Mouse (Mus musculus): ENCODE results near the gene Gimap9.

Gimap9 gene

GRCm38 (mm10) chr6:48665471-48665870 lies 10.5 kb upstream of the Gimap9 start:
- DNase-seq, result no peak

- DNase-seq, result no peak
These were observed 9.8 kb upstream of the Gimap9 start for GRCm38 (mm10) chr6:48666159-48666586.

DNA sequence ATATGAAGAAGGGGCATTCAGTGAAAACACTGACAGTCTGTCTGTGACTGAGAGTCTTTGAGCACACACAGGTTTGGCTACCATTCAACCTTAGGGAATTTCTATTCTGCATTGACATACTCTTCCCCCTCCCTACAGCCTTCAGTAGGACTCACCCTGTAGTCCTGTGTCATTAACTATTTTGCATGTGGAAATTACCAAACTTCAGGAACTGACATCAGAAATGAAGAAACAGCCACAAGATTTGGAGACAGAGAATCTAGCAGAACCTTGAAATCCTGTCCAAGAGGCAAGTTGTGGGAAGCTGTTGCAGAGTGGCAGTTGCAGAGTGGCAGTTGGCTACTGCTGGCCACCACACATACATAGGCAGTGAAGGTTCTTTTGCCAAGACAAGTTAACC lies 7.9 kb upstream of the Gimap9 start:
- no peak for DNase-seq

GRCm38 (mm10) chr6:48669446-48669969 lies 6.4 kb upstream of the Gimap9 start:
- DNase-seq, result no peak

- peak; percentile 47 to 52 for DNase-seq
These were observed 1.5 kb upstream of the Gimap9 start for GRCm38 (mm10) chr6:48674291-48675058.

DNA sequence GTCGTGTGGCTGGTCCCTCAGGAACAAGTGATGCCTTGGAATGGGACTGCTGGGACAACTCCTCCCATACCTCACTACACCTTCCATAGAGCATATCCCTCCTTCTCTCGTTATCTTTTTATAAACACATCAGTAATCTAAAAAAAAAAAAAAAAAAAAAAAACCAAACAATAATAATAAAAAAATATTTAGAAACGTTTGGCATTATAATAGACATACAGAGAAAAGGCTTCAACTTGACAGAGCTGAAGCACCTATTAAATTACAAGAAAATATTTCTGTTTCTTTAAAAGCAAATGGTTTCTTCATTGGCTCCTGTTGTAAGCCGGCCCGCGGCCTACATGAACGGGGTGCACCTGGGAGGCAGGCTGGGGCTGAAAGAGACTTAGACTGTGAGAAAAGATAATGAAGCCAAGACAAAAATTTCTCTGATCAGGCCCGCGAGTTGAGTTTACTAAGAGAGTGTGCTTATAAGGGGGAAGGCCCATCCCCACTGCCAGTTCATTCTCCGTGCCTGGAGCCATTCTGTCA lies 464 bp upstream of the Gimap9 start:
- DNase-seq, result peak in 1 of 2 experiments; percentile 46

- no peak for DNase-seq
These were observed 1.0 kb downstream of the Gimap9 start for GRCm38 (mm10) chr6:48676860-48677415.

DNA sequence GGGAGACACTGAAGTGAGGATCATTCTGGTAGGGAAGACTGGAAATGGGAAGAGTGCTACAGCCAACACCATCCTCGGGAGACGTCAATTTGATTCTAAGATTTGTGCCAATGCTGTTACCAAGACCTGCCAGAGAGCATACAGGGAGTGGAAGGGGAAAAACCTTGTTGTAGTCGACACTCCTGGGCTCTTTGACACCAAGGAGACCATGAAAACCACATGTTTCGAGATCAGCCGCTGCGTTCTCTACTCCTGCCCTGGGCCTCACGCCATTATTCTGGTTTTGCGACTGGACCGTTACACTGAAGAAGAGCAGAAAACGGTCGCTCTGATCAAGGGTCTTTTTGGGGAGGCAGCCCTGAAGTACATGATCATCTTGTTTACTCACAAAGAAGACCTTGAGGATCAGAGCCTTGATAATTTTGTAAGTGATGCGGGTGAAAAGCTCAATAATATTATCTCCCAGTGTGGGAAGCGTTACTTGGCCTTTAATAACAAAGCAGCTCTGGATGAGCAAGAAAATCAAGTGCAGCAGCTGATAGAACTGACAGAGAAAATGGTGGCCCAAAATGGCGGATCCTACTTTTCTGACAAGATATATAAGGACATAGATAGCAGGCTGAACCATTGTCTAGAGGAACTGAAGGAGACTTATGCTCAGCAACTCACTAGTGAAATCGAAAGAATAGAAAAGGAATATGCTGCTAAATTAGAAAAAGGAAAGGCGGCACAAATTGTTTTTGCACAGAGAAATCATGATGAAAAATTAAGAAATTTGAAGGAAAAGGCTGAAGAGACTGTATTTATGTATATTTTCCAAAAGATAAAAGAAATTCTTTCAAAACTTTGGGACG lies 1.8 kb downstream of the Gimap9 start:
- no peak for DNase-seq

- DNase-seq, result no peak
These were observed 2.5 kb downstream of the Gimap9 start for GRCm38 (mm10) chr6:48678391-48678790.

- no peak for DNase-seq
These were observed 3.8 kb downstream of the Gimap9 start for GRCm38 (mm10) chr6:48679701-48680100.

DNA sequence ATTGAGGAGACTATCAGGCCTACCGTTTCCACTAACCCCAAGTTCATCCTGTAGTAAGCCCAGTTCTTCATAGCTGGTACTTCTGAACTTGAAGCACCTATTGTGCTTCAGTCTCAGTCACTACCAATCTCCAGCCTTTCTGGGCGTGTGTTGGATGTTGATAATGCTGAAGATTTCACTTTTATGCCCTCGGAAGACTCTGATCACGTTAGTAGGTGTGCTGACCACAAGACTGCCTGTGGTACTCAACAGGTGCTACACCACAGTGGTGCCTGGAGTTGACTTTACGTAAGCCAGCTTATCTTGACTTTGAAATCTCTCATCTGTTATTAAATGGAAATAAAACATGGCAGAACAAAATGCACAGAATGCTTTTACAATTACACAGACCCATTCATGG lies 4.5 kb downstream of the Gimap9 start:
- no peak for DNase-seq

- DNase-seq, result peak in 1 of 2 experiments; percentile 48
These were observed 5.7 kb downstream of the Gimap9 start for GRCm38 (mm10) chr6:48681472-48682090.

DNA sequence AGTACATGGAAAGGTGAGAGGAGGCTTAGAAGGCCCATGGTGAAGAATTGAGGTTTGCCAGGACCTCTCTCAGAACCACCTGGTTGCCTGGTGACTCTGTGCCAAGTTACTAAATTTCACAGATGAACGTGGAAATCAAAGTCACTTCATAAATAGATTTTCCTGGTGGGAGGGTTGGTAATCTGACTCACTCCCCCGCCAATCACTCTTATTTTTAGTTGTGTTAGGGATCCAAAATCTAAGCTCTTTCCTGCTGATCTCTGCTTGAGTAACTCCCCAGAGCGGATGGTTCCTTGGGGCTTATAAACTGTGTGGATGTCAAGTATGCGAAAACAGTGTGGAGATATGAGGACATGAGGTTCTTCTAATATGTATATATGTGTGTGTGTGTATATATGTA lies 6.3 kb downstream of the Gimap9 start:
- DNase-seq, result no peak

GRCm38 (mm10) chr6:48683263-48683821 lies 7.4 kb downstream of the Gimap9 start:
- DNase-seq, result peak in 1 of 2 experiments; percentile 25

DNA sequence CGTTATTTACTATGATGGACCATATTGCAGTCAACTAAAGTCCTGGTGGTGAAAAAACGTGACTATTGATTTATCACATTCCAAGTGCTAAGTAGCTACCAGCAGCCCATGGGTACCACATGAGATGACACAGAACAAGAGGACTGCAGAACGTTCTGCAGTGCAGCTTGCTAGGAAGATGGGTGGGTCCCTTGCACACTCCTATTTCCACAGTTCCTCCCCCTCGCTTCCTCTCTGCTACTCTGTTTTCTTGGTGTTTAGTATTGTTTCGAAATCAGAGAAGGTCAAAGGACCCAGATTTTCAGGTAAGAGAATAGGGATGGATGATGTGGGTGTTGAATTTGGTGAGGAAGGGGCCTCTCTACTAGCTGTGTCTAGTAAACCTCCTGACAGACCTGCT lies 8.4 kb downstream of the Gimap9 start, which contains the start of gene Gimap4:
TSS of gene Gimap4 (plus strand) at position 231 of the 400 bp plus-strand sequence.
- no peak for DNase-seq

GRCm38 (mm10) chr6:48684806-48685205 lies 8.9 kb downstream of the Gimap9 start:
- no peak for DNase-seq

DNA sequence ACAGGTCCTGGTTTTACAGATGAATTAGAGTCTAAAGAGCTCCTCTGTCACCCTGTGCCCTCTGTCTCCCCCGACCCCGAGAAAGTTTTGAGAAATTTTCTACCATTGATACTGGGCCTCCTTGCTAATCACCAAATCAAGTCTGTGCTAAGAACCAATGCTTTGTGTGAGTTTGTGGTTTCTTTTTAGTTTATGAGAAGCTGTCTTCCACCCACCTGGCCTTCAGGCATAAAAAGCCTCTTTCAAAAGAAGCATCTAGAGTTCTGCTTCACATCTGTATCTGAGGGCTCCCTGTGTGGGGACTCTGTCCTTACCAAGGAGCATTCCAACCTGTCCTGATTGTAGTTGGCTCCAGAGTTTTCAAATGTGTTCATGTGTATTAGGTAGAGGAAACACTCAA lies 9.3 kb downstream of the Gimap9 start:
- DNase-seq, result no peak

DNA sequence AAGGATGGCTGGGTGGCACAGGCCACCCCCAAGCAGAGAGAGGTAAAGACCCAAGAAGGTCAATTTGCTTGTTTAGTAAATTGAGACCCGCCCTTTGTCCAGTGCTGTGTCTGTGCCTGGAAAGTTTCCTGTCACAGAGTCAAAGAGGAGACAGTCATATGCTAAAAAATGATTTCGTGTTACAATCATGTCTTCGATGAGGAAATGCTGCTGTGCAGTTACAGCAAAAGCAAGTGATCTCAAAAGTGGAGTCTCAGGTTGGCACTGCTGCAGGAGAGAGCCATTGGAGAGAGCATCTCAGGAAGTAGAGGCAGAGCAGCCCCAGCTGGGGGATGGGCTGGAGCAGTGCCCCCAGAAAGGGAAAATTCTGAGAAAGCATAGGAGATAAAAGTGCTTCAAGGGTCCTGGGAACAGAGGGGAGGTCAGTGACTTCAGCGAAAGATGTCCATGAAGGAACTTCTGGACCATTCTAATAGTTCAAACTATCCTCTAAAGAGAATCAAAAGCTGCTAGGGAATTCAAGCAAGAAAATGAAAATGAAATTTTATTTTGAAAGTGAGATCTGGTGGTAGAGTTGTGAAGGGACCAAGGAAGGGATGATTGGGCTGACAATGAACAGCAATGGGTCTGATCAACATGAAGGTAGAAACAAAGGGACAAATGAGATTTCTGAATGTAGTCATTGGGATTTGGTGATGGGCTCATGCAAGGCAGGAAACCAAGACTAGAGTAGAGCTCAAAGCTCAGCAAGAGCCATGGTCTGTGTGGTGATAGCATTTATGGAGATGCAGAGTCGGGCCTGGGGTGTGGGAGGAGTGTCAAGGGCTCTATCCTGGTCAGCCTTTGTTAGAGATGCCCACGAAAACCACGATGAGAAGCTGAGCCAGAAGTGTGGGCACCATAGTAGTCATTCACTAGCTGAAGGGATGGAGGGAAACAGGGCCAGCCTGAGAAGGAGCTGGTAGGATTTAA lies 10.1 kb downstream of the Gimap9 start:
- no peak for DNase-seq

- DNase-seq, result peak; percentile 57 to 59
These were observed 11.1 kb downstream of the Gimap9 start for GRCm38 (mm10) chr6:48687077-48687476.

DNA sequence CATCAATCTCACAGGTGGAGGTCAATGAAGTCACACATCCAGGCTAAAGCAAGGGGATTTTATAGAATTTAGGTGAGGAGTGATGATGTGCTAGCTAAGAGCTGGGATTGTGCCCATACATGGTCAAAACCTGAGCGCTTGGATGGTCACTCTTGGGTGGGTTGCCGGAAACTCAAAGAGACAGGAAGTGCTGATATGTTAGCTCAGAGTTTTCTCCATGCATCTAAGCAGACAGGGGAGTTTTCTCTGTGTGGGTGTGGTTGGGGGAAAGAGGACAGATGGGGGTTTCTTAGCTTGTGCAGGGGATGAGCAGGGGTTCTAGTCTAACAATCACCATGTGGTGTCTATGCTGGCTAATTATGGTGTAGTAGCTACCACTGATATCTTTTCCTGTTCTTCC lies 13.4 kb downstream of the Gimap9 start:
- DNase-seq, result peak; percentile 54 to 63

DNA sequence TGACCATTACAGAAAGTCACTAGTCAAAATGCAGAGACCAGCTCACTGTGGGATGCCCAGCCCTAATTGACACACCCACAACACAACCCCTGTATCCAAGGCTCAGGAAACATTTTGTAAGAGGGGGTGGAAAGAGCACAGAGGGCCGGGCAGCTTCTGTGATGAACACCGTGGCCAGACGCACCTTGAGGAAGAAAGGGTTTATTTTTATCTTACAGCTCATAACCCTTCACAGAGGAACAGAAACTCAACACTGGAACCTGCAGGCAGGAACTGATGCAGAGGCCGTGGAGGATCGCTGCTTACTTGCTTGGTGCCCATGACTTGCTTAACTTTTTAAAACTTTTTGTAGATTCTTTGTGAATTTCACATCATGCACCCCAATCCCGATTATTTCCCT lies 17.0 kb downstream of the Gimap9 start:
- peak; percentile 68 to 73 for DNase-seq
